Mouse (Mus musculus) testis, adult 10 weeks (tissue): Measurements from ENCODE around the gene Plpp3. TPM values are rescaled to one million over a fixed set of nuclear protein-coding genes. Genes with fewer than 3 reads are reported as not detected.

ENCODE experiments used
- polyA plus RNA-seq: library from polyadenylated mRNA; stranded (reverse); fragments of 350-450 nt; fragmentation: Illumina TruSeq; extraction: RNeasy Lipid Tissue Mini Kit (QIAGEN cat#74804); gene quantifications from one replicate; pipeline ENCODE4 v1.2.3, GENCODE M21; 2014; ENCODE audit warnings: low read depth, low replicate concordance

Gene Plpp3
- polyA plus RNA-seq, result 12.5 TPM

DNA sequence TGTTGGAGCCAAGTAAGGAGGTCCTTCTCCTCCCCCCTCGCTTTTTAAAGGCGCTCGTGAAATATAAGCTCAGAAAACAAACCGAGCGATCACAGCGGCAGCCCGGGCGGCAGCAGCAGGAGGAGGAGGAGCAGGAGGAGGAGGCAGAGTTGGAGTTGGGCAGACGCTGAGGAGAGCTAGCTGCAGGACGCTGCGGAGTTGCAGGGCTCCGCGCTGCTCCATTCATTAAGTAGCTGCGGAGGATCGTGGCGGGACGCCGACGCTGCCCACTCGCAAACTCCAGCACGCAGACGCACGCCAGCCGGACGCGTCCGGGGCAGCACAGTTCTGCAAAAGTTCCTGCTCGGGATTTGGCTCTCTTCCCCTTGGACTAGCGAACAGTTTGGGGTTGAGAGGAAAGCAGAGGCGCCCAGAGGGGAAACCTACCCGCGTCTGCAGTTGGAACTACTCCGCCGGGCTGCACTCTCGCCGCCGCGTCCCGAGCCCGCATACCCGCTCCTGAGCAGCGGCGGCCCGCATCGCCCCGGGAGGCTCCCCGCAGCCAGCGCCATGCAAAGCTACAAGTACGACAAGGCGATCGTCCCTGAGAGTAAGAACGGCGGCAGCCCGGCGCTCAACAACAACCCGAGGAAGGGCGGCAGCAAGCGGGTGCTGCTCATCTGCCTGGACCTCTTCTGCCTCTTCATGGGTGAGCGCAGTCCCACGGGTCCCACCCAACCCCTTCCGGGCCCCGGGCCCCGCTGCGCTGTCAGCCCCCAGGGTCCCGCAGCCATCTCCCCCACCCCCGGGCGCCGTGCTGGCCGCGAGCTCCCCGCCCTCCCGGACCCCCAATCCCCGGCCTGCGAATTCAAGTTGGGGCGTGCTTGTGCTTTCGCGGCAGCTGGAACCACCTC is at the start of gene Plpp3:
Gene Plpp3 (plus strand): TSS at position 72 of the 893 bp plus-strand sequence.

DNA sequence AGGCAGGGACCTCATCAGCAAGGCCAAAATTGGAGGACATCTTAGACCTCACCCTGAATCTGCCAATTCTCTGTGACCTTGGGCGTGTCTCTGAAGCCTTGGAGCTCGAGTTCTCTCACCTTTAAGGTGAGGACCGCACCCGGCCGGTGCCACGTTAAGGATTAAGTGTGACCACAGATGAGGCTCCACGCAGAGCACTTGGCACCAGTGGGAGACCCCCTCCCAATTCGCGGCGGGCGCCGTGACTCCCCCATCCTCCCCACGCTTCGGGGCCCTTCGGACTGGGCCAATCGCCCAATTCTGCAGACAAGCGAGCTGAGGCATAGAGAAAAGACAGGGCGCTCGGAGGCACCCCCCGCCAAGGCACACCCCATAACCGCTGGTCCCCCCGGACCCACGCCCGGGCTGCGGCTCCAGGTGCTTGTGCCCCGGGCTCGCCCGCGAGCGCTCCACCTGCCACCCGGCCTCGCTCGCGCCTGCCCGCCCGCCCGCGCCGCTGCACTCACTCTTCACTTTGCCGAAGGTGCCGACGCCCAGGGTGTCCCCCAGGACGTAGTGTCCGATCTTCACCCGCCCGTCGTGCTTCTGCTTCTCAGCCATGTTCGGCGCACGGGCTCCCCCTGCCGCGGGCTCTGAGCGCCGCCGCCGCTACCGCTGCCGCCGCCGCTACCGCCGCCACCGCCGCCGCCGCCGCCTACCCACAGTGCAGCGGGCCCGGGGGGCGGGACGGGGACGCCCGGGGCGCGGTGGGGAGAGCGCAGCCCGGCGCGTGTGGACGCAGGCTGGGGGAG is 47.8 kb upstream of the Plpp3 start, which contains the start of gene Prkaa2:
Gene Prkaa2 (minus strand): TSS at position 692 of the 791 bp plus-strand sequence.

Other genes with a start within 250 kb of the Plpp3 start
- 14.8 TPM for gene Fyb2, start 243.9 kb upstream of the Plpp3 start, polyA plus RNA-seq
- 1.1 TPM for gene Prkaa2, start 47.5 kb upstream of the Plpp3 start, polyA plus RNA-seq